Mouse (Mus musculus) neural tube, embryonic 12.5 days (tissue): Measurements from ENCODE around the gene Srrt. TPM values are rescaled to one million over a fixed set of nuclear protein-coding genes. Genes with fewer than 3 reads are reported as not detected.
A peak's percentile ranks its signal among the peaks of the same experiment; 100 is the strongest.

ENCODE experiments used
- ATAC-seq: fragments of 200-750 bp; cut with Nextera tagmentation; 2 replicates; pipeline ENCODE4 v1.8.0; 2017; ENCODE audit warnings: low read depth, mild to moderate bottlenecking, moderate TSS enrichment, moderate library complexity; ENCODE audit not compliant: low FRiP score
- H3K27ac ChIP-seq: fragments of 300-500 bp; sonication (generic); 2 replicates; pipeline ENCODE4 v1.5.1; 2016
- H3K27me3 ChIP-seq: fragments of 300-500 bp; sonication (generic); replicated peaks from 2 replicates; pipeline ENCODE4 v1.6.1; 2016; ENCODE audit warnings: mild to moderate bottlenecking
- H3K36me3 ChIP-seq: fragments of 300-500 bp; sonication (generic); 2 replicates; pipeline ENCODE4 v1.6.1; 2016; ENCODE audit warnings: mild to moderate bottlenecking
- H3K4me1 ChIP-seq: fragments of 300-500 bp; sonication (generic); 2 replicates; pipeline ENCODE4 v1.6.1; 2016
- H3K4me2 ChIP-seq: fragments of 300-500 bp; sonication (generic); replicated peaks from 2 replicates; pipeline ENCODE4 v1.6.1; 2016; ENCODE audit warnings: mild to moderate bottlenecking
- H3K4me3 ChIP-seq: fragments of 300-500 bp; sonication (generic); 2 replicates; pipeline ENCODE4 v1.5.1; 2016
- H3K9ac ChIP-seq: fragments of 300-500 bp; sonication (generic); 2 replicates; pipeline ENCODE4 v1.6.1; 2016; ENCODE audit warnings: mild to moderate bottlenecking
- H3K9me3 ChIP-seq: fragments of 300-500 bp; sonication (generic); 2 replicates; pipeline ENCODE4 v1.6.1; 2016; ENCODE audit warnings: mild to moderate bottlenecking
- WGBS: fragments of 180-500 bp; shearing (Covaris S2); methylation state at CpG from one replicate; pipeline ENCODE4 v1.1.7; 2016; 5-methylcytosine and 5-hydroxymethylcytosine counted together
- polyA plus RNA-seq: library from polyadenylated mRNA; unstranded; fragments of >200 nt; fragmentation: Nextera tagmentation; extraction: Ambion mirVana; gene quantifications from 2 replicates; pipeline ENCODE4 v1.2.1, GENCODE M21; 2016

The Srrt gene
- polyA plus RNA-seq, 1 experiment from 2014 or later, result 155 TPM

GRCm38 (mm10) chr5:137306439-137307005 lies 952 bp downstream of the Srrt start:
- peaks cover 46% of the 10 kb centered on the region for H3K36me3 ChIP-seq
- 16% methylated on average over 12 of the region's 12 CpGs for WGBS
- peak overlapping the region; percentile 87; the same call in 1 of the 2 replicates for H3K27ac ChIP-seq
- H3K9me3 ChIP-seq, result no peaks in the 10 kb centered on the region
- H3K4me2 ChIP-seq, result peak overlapping the region; percentile 75
- H3K4me1 ChIP-seq, result peaks cover 24% of the 10 kb centered on the region
- no peaks in the 10 kb centered on the region for H3K27me3 ChIP-seq
- peak overlapping the region; percentile 81 for H3K9ac ChIP-seq
- ATAC-seq, result no peak
- H3K4me3 ChIP-seq, result peak overlapping the region; percentile 66

GRCm38 (mm10) chr5:137305822-137306221 lies 1.7 kb downstream of the Srrt start:
- Histone ChIP-seq H3K9me3 (no peaks in the 10 kb centered on the region), H3K36me3 (peaks cover 52% of the 10 kb centered on the region), H3K27ac (no peak overlapping the region), H3K4me1 (peaks cover 24% of the 10 kb centered on the region), H3K4me3 (peak overlapping the region; percentile 66), H3K9ac (peak overlapping the region; percentile 81; the same call in 1 of the 2 replicates), H3K27me3 (no peaks in the 10 kb centered on the region), H3K4me2 (peak overlapping the region; percentile 75)
- WGBS, result 27% methylated on average over 3 of the region's 3 CpGs
- ATAC-seq, result no peak

GRCm38 (mm10) chr5:137304816-137305215 lies 2.7 kb downstream of the Srrt start:
- no peak for ATAC-seq
- Histone ChIP-seq H3K27ac (no peak overlapping the region), H3K4me2 (peak overlapping the region; percentile 75), H3K4me3 (peak overlapping the region; percentile 66), H3K36me3 (peaks cover 53% of the 10 kb centered on the region), H3K4me1 (peaks cover 24% of the 10 kb centered on the region), H3K9me3 (no peaks in the 10 kb centered on the region), H3K9ac (peak overlapping the region; percentile 40; the same call in 1 of the 2 replicates), H3K27me3 (no peaks in the 10 kb centered on the region)
- 19% methylated on average over 4 of the region's 4 CpGs for WGBS

GRCm38 (mm10) chr5:137304165-137304564 lies 3.3 kb downstream of the Srrt start:
- no peaks in the 10 kb centered on the region for H3K27me3 ChIP-seq
- H3K4me2 ChIP-seq, result peak overlapping the region; percentile 75
- H3K27ac ChIP-seq, result no peak overlapping the region
- WGBS, result 80% methylated on average over 3 of the region's 3 CpGs
- H3K4me3 ChIP-seq, result no peak overlapping the region
- no peaks in the 10 kb centered on the region for H3K9me3 ChIP-seq
- H3K4me1 ChIP-seq, result peaks cover 24% of the 10 kb centered on the region
- H3K9ac ChIP-seq, result no peak overlapping the region
- ATAC-seq, result no peak
- peaks cover 53% of the 10 kb centered on the region for H3K36me3 ChIP-seq

- Histone ChIP-seq H3K36me3 (peaks cover 53% of the 10 kb centered on the region), H3K4me2 (no peak overlapping the region), H3K4me3 (no peak overlapping the region), H3K27ac (no peak overlapping the region), H3K27me3 (no peaks in the 10 kb centered on the region), H3K4me1 (peaks cover 24% of the 10 kb centered on the region), H3K9me3 (no peaks in the 10 kb centered on the region), H3K9ac (no peak overlapping the region)
- ATAC-seq, result no peak
- whole genome bisulfite sequencing, result 92% methylated on average over 4 of the region's 4 CpGs
These were observed 3.9 kb downstream of the Srrt start for GRCm38 (mm10) chr5:137303609-137304008.

GRCm38 (mm10) chr5:137301253-137301652 lies 6.2 kb downstream of the Srrt start:
- H3K4me3 ChIP-seq, result no peak overlapping the region
- WGBS, result 77% methylated on average over 21 of the region's 21 CpGs
- ATAC-seq, result no peak
- no peak overlapping the region for H3K4me2 ChIP-seq
- H3K27me3 ChIP-seq, result no peaks in the 10 kb centered on the region
- no peak overlapping the region for H3K9ac ChIP-seq
- H3K9me3 ChIP-seq, result no peaks in the 10 kb centered on the region
- H3K4me1 ChIP-seq, result peaks cover 23% of the 10 kb centered on the region
- no peak overlapping the region for H3K27ac ChIP-seq
- peaks cover 76% of the 10 kb centered on the region for H3K36me3 ChIP-seq

GRCm38 (mm10) chr5:137299240-137299639 lies 8.2 kb downstream of the Srrt start:
- no peak for ATAC-seq
- no peak overlapping the region for H3K4me2 ChIP-seq
- 95% methylated on average over 7 of the region's 7 CpGs for WGBS
- H3K9me3 ChIP-seq, result no peaks in the 10 kb centered on the region
- H3K9ac ChIP-seq, result no peak overlapping the region
- no peak overlapping the region for H3K4me3 ChIP-seq
- H3K27me3 ChIP-seq, result no peaks in the 10 kb centered on the region
- H3K4me1 ChIP-seq, result peaks cover 13% of the 10 kb centered on the region
- peaks cover 90% of the 10 kb centered on the region for H3K36me3 ChIP-seq
- no peak overlapping the region for H3K27ac ChIP-seq

- peaks cover 2% of the 10 kb centered on the region; the same call in 1 of the 2 replicates for H3K27me3 ChIP-seq
- no peak overlapping the region for H3K4me3 ChIP-seq
- H3K36me3 ChIP-seq, result peaks cover 72% of the 10 kb centered on the region
- no peak overlapping the region for H3K4me2 ChIP-seq
- H3K9me3 ChIP-seq, result no peaks in the 10 kb centered on the region
- no peak for ATAC-seq
- peaks cover 25% of the 10 kb centered on the region for H3K4me1 ChIP-seq
- no peak overlapping the region for H3K27ac ChIP-seq
- H3K9ac ChIP-seq, result no peak overlapping the region
- 90% methylated on average over 14 of the region's 14 CpGs for WGBS
These were observed 10.3 kb downstream of the Srrt start for GRCm38 (mm10) chr5:137297126-137297525.

- no peak overlapping the region for H3K4me3 ChIP-seq
- peak overlapping the region; percentile 96; the same call in 1 of the 2 replicates for H3K4me2 ChIP-seq
- no peak overlapping the region for H3K27ac ChIP-seq
- H3K27me3 ChIP-seq, result peaks cover 14% of the 10 kb centered on the region
- 0 out of 2 replicates have a peak overlapping the region, but pooled peaks have one; percentile 79 for H3K9ac ChIP-seq
- no peak for ATAC-seq
- no peaks in the 10 kb centered on the region for H3K9me3 ChIP-seq
- H3K36me3 ChIP-seq, result peaks cover 59% of the 10 kb centered on the region
- peaks cover 25% of the 10 kb centered on the region for H3K4me1 ChIP-seq
- WGBS, result 94% methylated on average over 15 of the region's 15 CpGs
These were observed 11.8 kb downstream of the Srrt start for GRCm38 (mm10) chr5:137295712-137296111.

- H3K4me1 ChIP-seq, result peaks cover 25% of the 10 kb centered on the region
- WGBS, result 80% methylated on average over 9 of the region's 9 CpGs
- H3K4me3 ChIP-seq, result 0 out of 2 replicates have a peak overlapping the region, but pooled peaks have one; percentile 51
- no peak for ATAC-seq
- 0 out of 2 replicates have a peak overlapping the region, but pooled peaks have one; percentile 82 for H3K27ac ChIP-seq
- H3K9ac ChIP-seq, result peak overlapping the region; percentile 79
- peaks cover 18% of the 10 kb centered on the region for H3K27me3 ChIP-seq
- H3K9me3 ChIP-seq, result no peaks in the 10 kb centered on the region
- H3K36me3 ChIP-seq, result peaks cover 55% of the 10 kb centered on the region
- H3K4me2 ChIP-seq, result peak overlapping the region; percentile 96
These were observed 12.2 kb downstream of the Srrt start for GRCm38 (mm10) chr5:137295296-137295695.

- 6% methylated on average over 18 of the region's 18 CpGs for WGBS
- peak; percentile 64 for ATAC-seq
- peaks cover 24% of the 10 kb centered on the region for H3K27me3 ChIP-seq
These were observed 12.8 kb downstream of the Srrt start for GRCm38 (mm10) chr5:137294744-137295093.

GRCm38 (mm10) chr5:137293839-137294743 lies 13.4 kb downstream of the Srrt start, which contains the start of gene Ufsp1:
Ufsp1 (plus strand) TSS chr5:137294629.
- H3K36me3 ChIP-seq, result peaks cover 42% of the 10 kb centered on the region
- WGBS, result under 1% methylated on average over 52 of the region's 52 CpGs
- H3K27ac ChIP-seq, result peak within 1 kb of the TSS; percentile 82
- H3K27me3 ChIP-seq, result peaks cover 30% of the 10 kb centered on the region
- H3K4me1 ChIP-seq, result peaks cover 26% of the 10 kb centered on the region
- H3K4me2 ChIP-seq, result peak within 1 kb of the TSS; percentile 96
- H3K4me3 ChIP-seq, result peak within 1 kb of the TSS; percentile 51
- H3K9me3 ChIP-seq, result no peaks in the 10 kb centered on the region
- H3K9ac ChIP-seq, result peak within 1 kb of the TSS; percentile 79
- ATAC-seq, result peak; percentile 93

More at GRCm38 (mm10) chr5:137294744-137295093, 12.8 kb downstream of the Srrt start:
- Histone ChIP-seq H3K4me1 (peaks cover 25% of the 10 kb centered on the region), H3K36me3 (peaks cover 49% of the 10 kb centered on the region), H3K9me3 (no peaks in the 10 kb centered on the region), H3K4me3 (peak overlapping the region; percentile 51), H3K9ac (peak overlapping the region; percentile 79), H3K4me2 (peak overlapping the region; percentile 96), H3K27ac (peak overlapping the region; percentile 82)
